Mouse (Mus musculus): ENCODE data around the gene Clstn2.

DNA sequence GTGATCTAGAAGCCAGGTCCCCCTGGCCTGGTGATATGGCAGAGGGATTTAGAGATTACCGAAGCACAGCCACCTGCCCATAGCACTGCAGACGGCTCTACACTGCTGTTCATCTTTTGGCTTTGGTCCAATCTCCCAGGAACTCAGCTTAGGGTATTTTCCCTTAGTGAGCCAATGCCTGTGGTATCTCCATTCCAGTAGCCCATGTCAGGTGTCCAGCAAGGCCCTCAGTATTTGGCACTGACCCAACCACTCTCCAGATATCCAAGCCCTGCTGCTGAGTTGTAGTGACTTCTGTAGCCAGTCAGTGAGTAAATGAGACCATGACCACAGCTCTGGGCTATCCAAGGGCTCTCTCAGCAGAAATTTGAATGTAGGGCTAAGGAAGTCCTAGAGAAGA, 330.0 kb downstream of the Clstn2 start:
- TF ChIP-seq EP300 (IDR thresholded peaks at IDR 0.05; ENCODE audit: low read depth in 1 of 2, low read length in 2 of 2) (no peak), POLR2A (IDR thresholded peaks at IDR 0.05; ENCODE audit: control insufficient read depth in 1 of 2, insufficient read depth in 1 of 2, low read depth in 1 of 2, low read length in 2 of 2, poor library complexity in 1 of 2) (no peak), E2F4 (IDR thresholded peaks at IDR 0.05; ENCODE audit: borderline replicate concordance, low read depth, low read length) (no peak), POLR2AphosphoS5 (IDR thresholded peaks at IDR 0.05; ENCODE audit: borderline replicate concordance, low read depth, low read length) (no peak), GATA1 (IDR thresholded peaks at IDR 0.05; ENCODE audit: low read depth, low read length) (no peak), TAL1 (IDR thresholded peaks at IDR 0.05; ENCODE audit: low read length) (no peak), MAX (IDR thresholded peaks at IDR 0.05; ENCODE audit: low read length) (no peak), TBP (IDR thresholded peaks at IDR 0.05; ENCODE audit: low read depth, low read length) (no peak), MXI1 (IDR thresholded peaks at IDR 0.05; ENCODE audit: low read depth, low read length) (no peak), CTCF (IDR thresholded peaks at IDR 0.05 in 2 of 3, conservative IDR thresholded peaks at IDR 0.05 in 1 of 3; ENCODE audit: control insufficient read depth in 1 of 3, insufficient read depth in 1 of 3, low read depth in 2 of 3, low read length in 3 of 3, poor library complexity in 1 of 3, severe bottlenecking in 1 of 3) (no peak), MYC (IDR thresholded peaks at IDR 0.05; ENCODE audit: low read depth, low read length) (no peak), ZMIZ1 (IDR thresholded peaks at IDR 0.05; ENCODE audit: low read depth, low read length) (no peak)
